Mouse (Mus musculus) embryonic facial prominence, embryonic 15.5 days (tissue): ENCODE results near the gene Erg. TPM values are rescaled to one million over a fixed set of nuclear protein-coding genes. Genes with fewer than 3 reads are reported as not detected.

ENCODE experiments used
- ATAC-seq: fragments of 200-750 bp; cut with Nextera tagmentation; 2 replicates; pipeline ENCODE4 v1.8.0; 2017; ENCODE audit warnings: low read depth, moderate TSS enrichment; ENCODE audit not compliant: insufficient number of reproducible peaks, low FRiP score, low TSS enrichment
- H3K27ac ChIP-seq: fragments of 300-500 bp; sonication (generic); replicated peaks from 2 replicates; pipeline ENCODE4 v1.5.1; 2015; ENCODE audit warnings: mild to moderate bottlenecking, inconsistent platforms
- H3K27me3 ChIP-seq: fragments of 300-500 bp; sonication (generic); 2 replicates; pipeline ENCODE4 v1.6.1; 2015; ENCODE audit warnings: inconsistent platforms
- H3K36me3 ChIP-seq: fragments of 300-500 bp; sonication (generic); 2 replicates; pipeline ENCODE4 v1.6.1; 2015; ENCODE audit warnings: mild to moderate bottlenecking, inconsistent platforms
- H3K4me1 ChIP-seq: fragments of 300-500 bp; sonication (generic); 2 replicates; pipeline ENCODE4 v1.6.1; 2015; ENCODE audit warnings: inconsistent platforms
- H3K4me2 ChIP-seq: fragments of 300-500 bp; sonication (generic); replicated peaks from 2 replicates; pipeline ENCODE4 v1.6.1; 2015; ENCODE audit warnings: mild to moderate bottlenecking, inconsistent platforms
- H3K4me3 ChIP-seq: fragments of 300-500 bp; sonication (generic); replicated peaks from 2 replicates; pipeline ENCODE4 v1.5.1; 2015; ENCODE audit warnings: mild to moderate bottlenecking, inconsistent platforms
- H3K9ac ChIP-seq: fragments of 300-500 bp; sonication (generic); 2 replicates; pipeline ENCODE4 v1.6.1; 2015; ENCODE audit warnings: inconsistent platforms
- H3K9me3 ChIP-seq: fragments of 300-500 bp; sonication (generic); replicated peaks from 2 replicates; pipeline ENCODE4 v1.6.1; 2016; ENCODE audit warnings: inconsistent platforms
- WGBS: fragments of 180-500 bp; shearing (Covaris S2); methylation state at CpG from one replicate; pipeline ENCODE4 v1.1.7; 2015; 5-methylcytosine and 5-hydroxymethylcytosine counted together
- polyA plus RNA-seq: library from polyadenylated mRNA; unstranded; fragments of >200 nt; fragmentation: Nextera tagmentation; extraction: Ambion mirVana; gene quantifications from 2 replicates; pipeline ENCODE4 v1.2.1, GENCODE M21; 2015

Erg gene
- polyA plus RNA-seq, 1 experiment from 2014 or later = 17.7 TPM

- Histone ChIP-seq H3K9me3 (no peaks in the 10 kb centered on the region), H3K4me1 (no peaks in the 10 kb centered on the region), H3K36me3 (no peaks in the 10 kb centered on the region), H3K27ac (no peak overlapping the region), H3K9ac (no peak overlapping the region), H3K27me3 (no peaks in the 10 kb centered on the region), H3K4me3 (no peak overlapping the region), H3K4me2 (no peak overlapping the region)
- WGBS = 86% methylated on average over 5 of the region's 5 CpGs
- ATAC-seq = no peak
Measured at GRCm38 (mm10) chr16:95388292-95388691, 198.1 kb downstream of the Erg start.

GRCm38 (mm10) chr16:95387008-95387407, 199.4 kb downstream of the Erg start:
- no peak overlapping the region for H3K4me2 ChIP-seq
- ATAC-seq = no peak
- WGBS = 85% methylated on average over 2 of the region's 2 CpGs
- H3K4me3 ChIP-seq = no peak overlapping the region
- H3K9ac ChIP-seq = no peak overlapping the region
- no peaks in the 10 kb centered on the region for H3K9me3 ChIP-seq
- H3K27me3 ChIP-seq = no peaks in the 10 kb centered on the region
- H3K36me3 ChIP-seq = no peaks in the 10 kb centered on the region
- H3K4me1 ChIP-seq = no peaks in the 10 kb centered on the region
- H3K27ac ChIP-seq = no peak overlapping the region

GRCm38 (mm10) chr16:95385299-95385973, 201.0 kb downstream of the Erg start:
- H3K9me3 ChIP-seq = no peaks in the 10 kb centered on the region
- no peak overlapping the region for H3K27ac ChIP-seq
- H3K9ac ChIP-seq = no peak overlapping the region
- H3K27me3 ChIP-seq = no peaks in the 10 kb centered on the region
- 89% methylated on average over 7 of the region's 7 CpGs for WGBS
- H3K36me3 ChIP-seq = no peaks in the 10 kb centered on the region
- H3K4me3 ChIP-seq = no peak overlapping the region
- no peak overlapping the region for H3K4me2 ChIP-seq
- H3K4me1 ChIP-seq = no peaks in the 10 kb centered on the region
- no peak for ATAC-seq

GRCm38 (mm10) chr16:95384590-95385148, 201.7 kb downstream of the Erg start:
- no peak for ATAC-seq
- H3K9me3 ChIP-seq = no peaks in the 10 kb centered on the region
- H3K4me2 ChIP-seq = no peak overlapping the region
- H3K4me3 ChIP-seq = no peak overlapping the region
- no peaks in the 10 kb centered on the region for H3K4me1 ChIP-seq
- H3K9ac ChIP-seq = no peak overlapping the region
- 88% methylated on average over 9 of the region's 9 CpGs for WGBS
- no peaks in the 10 kb centered on the region for H3K36me3 ChIP-seq
- H3K27ac ChIP-seq = no peak overlapping the region
- no peaks in the 10 kb centered on the region for H3K27me3 ChIP-seq

DNA sequence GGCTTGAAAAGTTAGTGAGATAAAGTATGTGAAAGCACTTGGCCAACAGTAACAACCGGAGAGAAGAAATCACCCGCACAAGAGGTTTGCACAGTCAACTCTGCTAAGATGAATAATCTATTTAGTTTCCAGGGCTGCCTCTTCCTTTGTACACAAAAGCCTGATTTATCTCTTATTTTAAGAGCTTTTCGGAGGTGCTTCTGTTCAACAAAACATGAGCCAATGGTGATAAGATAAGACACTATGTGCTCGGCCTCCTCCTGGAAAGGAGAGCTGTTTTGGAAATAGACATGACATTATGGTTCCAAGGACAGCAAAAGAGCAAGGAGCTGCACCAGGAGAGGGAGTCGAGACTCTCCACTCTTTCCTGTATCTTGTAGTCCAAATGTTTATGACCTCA, 204.1 kb downstream of the Erg start:
- 81% methylated on average over 5 of the region's 5 CpGs for WGBS
- H3K27me3 ChIP-seq = no peaks in the 10 kb centered on the region
- no peaks in the 10 kb centered on the region for H3K9me3 ChIP-seq
- no peak overlapping the region for H3K4me2 ChIP-seq
- H3K36me3 ChIP-seq = no peaks in the 10 kb centered on the region
- H3K9ac ChIP-seq = no peak overlapping the region
- no peak overlapping the region for H3K4me3 ChIP-seq
- no peak for ATAC-seq
- no peak overlapping the region for H3K27ac ChIP-seq
- H3K4me1 ChIP-seq = no peaks in the 10 kb centered on the region

DNA sequence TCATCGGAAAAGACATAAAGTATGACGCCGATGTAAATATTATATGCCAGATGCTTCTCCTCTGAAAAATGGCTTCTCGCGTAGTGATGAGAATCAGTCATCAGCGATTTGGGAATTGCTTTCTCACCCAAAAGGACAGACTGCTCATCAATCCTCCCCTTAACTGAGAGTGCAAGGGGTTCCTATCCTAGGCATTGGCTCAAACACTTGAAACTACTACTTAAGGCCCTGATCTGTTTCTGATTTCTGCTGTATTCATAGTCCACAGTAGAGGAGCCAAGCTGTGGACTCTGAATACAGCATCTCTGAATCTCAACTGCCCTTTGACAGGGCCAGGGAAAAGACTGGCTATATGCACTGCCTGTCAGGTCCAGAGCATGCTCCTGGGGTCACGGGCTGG, 209.6 kb downstream of the Erg start:
- 64% methylated on average over 7 of the region's 7 CpGs for WGBS
- Histone ChIP-seq H3K36me3 (no peaks in the 10 kb centered on the region), H3K4me2 (no peak overlapping the region), H3K27ac (0 out of 2 replicates have a peak overlapping the region, but pooled peaks have one; percentile 19), H3K4me1 (peaks cover 32% of the 10 kb centered on the region), H3K27me3 (no peaks in the 10 kb centered on the region), H3K9me3 (no peaks in the 10 kb centered on the region), H3K9ac (no peak overlapping the region), H3K4me3 (no peak overlapping the region)
- no peak for ATAC-seq

- ATAC-seq = no peak
- H3K4me2 ChIP-seq = no peak overlapping the region
- no peak overlapping the region for H3K9ac ChIP-seq
- no peaks in the 10 kb centered on the region for H3K27me3 ChIP-seq
- H3K4me3 ChIP-seq = no peak overlapping the region
- no peaks in the 10 kb centered on the region for H3K36me3 ChIP-seq
- no peaks in the 10 kb centered on the region for H3K9me3 ChIP-seq
- 45% methylated on average over 11 of the region's 11 CpGs for WGBS
- H3K27ac ChIP-seq = peak overlapping the region; percentile 45; the same call in 1 of the 2 replicates
- H3K4me1 ChIP-seq = peaks cover 36% of the 10 kb centered on the region
Measured at GRCm38 (mm10) chr16:95376364-95376763, 210.0 kb downstream of the Erg start.

- Histone ChIP-seq H3K4me2 (no peak overlapping the region), H3K27me3 (no peaks in the 10 kb centered on the region), H3K9ac (no peak overlapping the region), H3K36me3 (no peaks in the 10 kb centered on the region), H3K4me3 (no peak overlapping the region), H3K4me1 (peaks cover 40% of the 10 kb centered on the region), H3K27ac (no peak overlapping the region), H3K9me3 (no peaks in the 10 kb centered on the region)
- 65% methylated on average over 4 of the region's 4 CpGs for WGBS
- no peak for ATAC-seq
Measured at GRCm38 (mm10) chr16:95374646-95375045, 211.7 kb downstream of the Erg start.

DNA sequence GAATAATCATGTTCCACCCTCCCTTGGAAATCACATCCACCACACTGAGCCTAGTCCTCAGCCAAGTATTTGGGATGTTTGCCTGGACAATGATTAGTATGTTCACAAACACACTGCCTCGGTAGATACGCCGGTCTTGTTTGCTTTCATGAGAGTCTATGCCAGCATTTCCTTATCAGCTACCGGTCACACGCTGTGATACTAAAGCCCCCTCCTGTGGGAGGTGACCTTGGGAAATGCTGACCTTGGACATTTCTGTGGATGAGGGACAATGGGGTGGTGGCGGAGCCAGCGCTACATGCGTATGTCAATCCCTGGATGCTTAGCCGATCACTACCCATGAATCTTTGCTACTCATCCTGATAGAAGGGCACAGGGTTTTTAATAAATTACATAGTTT, 213.4 kb downstream of the Erg start:
- no peak for ATAC-seq

GRCm38 (mm10) chr16:95371713-95372112, 214.7 kb downstream of the Erg start:
- peaks cover 54% of the 10 kb centered on the region for H3K4me1 ChIP-seq
- H3K4me2 ChIP-seq = no peak overlapping the region
- no peak overlapping the region for H3K4me3 ChIP-seq
- no peak overlapping the region for H3K9ac ChIP-seq
- 14% methylated on average over 4 of the region's 4 CpGs for WGBS
- H3K27ac ChIP-seq = peak overlapping the region; percentile 86
- peak; percentile 49 for ATAC-seq
- H3K27me3 ChIP-seq = no peaks in the 10 kb centered on the region
- H3K9me3 ChIP-seq = no peaks in the 10 kb centered on the region
- H3K36me3 ChIP-seq = no peaks in the 10 kb centered on the region

More for the DNA sequence above, 213.4 kb downstream of the Erg start:
- Histone ChIP-seq H3K4me2 (no peak overlapping the region), H3K27me3 (no peaks in the 10 kb centered on the region), H3K36me3 (no peaks in the 10 kb centered on the region), H3K9ac (no peak overlapping the region), H3K4me3 (no peak overlapping the region), H3K9me3 (no peaks in the 10 kb centered on the region), H3K27ac (peak overlapping the region; percentile 86; the same call in 1 of the 2 replicates), H3K4me1 (peaks cover 43% of the 10 kb centered on the region)
- WGBS = 79% methylated on average over 9 of the region's 9 CpGs

GRCm38 (mm10) chr16:95366989-95367765, 219.2 kb downstream of the Erg start:
- peaks cover 51% of the 10 kb centered on the region for H3K4me1 ChIP-seq

More at GRCm38 (mm10) chr16:95366989-95367765, 219.2 kb downstream of the Erg start:
- peak; percentile 40 for ATAC-seq
- no peak overlapping the region for H3K9ac ChIP-seq
- H3K4me2 ChIP-seq = no peak overlapping the region
- no peaks in the 10 kb centered on the region for H3K27me3 ChIP-seq
- 41% methylated on average over 19 of the region's 19 CpGs for WGBS
- H3K27ac ChIP-seq = peak overlapping the region; percentile 74
- no peaks in the 10 kb centered on the region for H3K9me3 ChIP-seq
- no peak overlapping the region for H3K4me3 ChIP-seq
- no peaks in the 10 kb centered on the region for H3K36me3 ChIP-seq
